Mouse (Mus musculus) megakaryocyte, embryonic 14.5 days (primary cell): ENCODE data around the gene Cdh5.

Experiments used
- FLI1 ChIP-seq: IDR thresholded peaks from 2 replicates; pipeline ENCODE4 v1.6.1; 2012; ENCODE audit warnings: low read length, inconsistent platforms, mixed read lengths
- GATA1 ChIP-seq: IDR thresholded peaks from 3 replicates; pipeline ENCODE4 v1.6.1; 2012; ENCODE audit warnings: mixed read lengths, low read length, inconsistent platforms, borderline replicate concordance

GRCm38 (mm10) chr8:104107111-104107510 lies 5.7 kb downstream of the Cdh5 start:
- no peak for TF ChIP-seq GATA1
- no peak for TF ChIP-seq FLI1
